Mouse (Mus musculus) embryonic facial prominence, embryonic 13.5 days (tissue): ENCODE results near the gene Cldn22. TPM values are rescaled to one million over a fixed set of nuclear protein-coding genes. Genes with fewer than 3 reads are reported as not detected.

Experiments used
- ATAC-seq: fragments of 200-750 bp; cut with Nextera tagmentation; 2 replicates; pipeline ENCODE4 v1.8.0; 2017; ENCODE audit warnings: low read depth; ENCODE audit not compliant: insufficient number of reproducible peaks, insufficient read depth, low FRiP score, low TSS enrichment
- H3K27ac ChIP-seq: fragments of 300-500 bp; sonication (generic); 2 replicates; pipeline ENCODE4 v1.5.1; 2015; ENCODE audit warnings: moderate library complexity, mild to moderate bottlenecking, inconsistent platforms
- H3K27me3 ChIP-seq: fragments of 300-500 bp; sonication (generic); 2 replicates; pipeline ENCODE4 v1.6.1; 2015; ENCODE audit warnings: mild to moderate bottlenecking, inconsistent platforms
- H3K36me3 ChIP-seq: fragments of 300-500 bp; sonication (generic); 2 replicates; pipeline ENCODE4 v1.6.1; 2015; ENCODE audit warnings: mild to moderate bottlenecking, inconsistent platforms
- H3K4me1 ChIP-seq: fragments of 300-500 bp; sonication (generic); 2 replicates; pipeline ENCODE4 v1.6.1; 2015; ENCODE audit warnings: inconsistent platforms
- H3K4me2 ChIP-seq: fragments of 300-500 bp; sonication (generic); 2 replicates; pipeline ENCODE4 v1.6.1; 2015; ENCODE audit warnings: moderate library complexity, mild to moderate bottlenecking, inconsistent platforms
- H3K4me3 ChIP-seq: fragments of 300-500 bp; sonication (generic); 2 replicates; pipeline ENCODE4 v1.5.1; 2015; ENCODE audit warnings: mild to moderate bottlenecking, inconsistent platforms
- H3K9ac ChIP-seq: fragments of 300-500 bp; sonication (generic); 2 replicates; pipeline ENCODE4 v1.6.1; 2015; ENCODE audit warnings: mild to moderate bottlenecking, inconsistent platforms
- H3K9me3 ChIP-seq: fragments of 300-500 bp; sonication (generic); 2 replicates; pipeline ENCODE4 v1.6.1; 2016; ENCODE audit warnings: inconsistent platforms
- WGBS: fragments of 180-500 bp; shearing (Covaris S2); methylation state at CpG from one replicate; pipeline ENCODE4 v1.1.7; 2015; ENCODE audit warnings: mixed read lengths; 5-methylcytosine and 5-hydroxymethylcytosine counted together
- polyA plus RNA-seq: library from polyadenylated mRNA; unstranded; fragments of >200 nt; fragmentation: Nextera tagmentation; extraction: Ambion mirVana; gene quantifications from 2 replicates; pipeline ENCODE4 v1.2.1, GENCODE M21; 2015

Cldn22 gene
- polyA plus RNA-seq, 1 experiment from 2014 or later, result not detected

- Histone ChIP-seq H3K27me3 (no peaks in the 10 kb centered on the region), H3K27ac (no peak overlapping the region), H3K9me3 (no peaks in the 10 kb centered on the region), H3K4me2 (no peak overlapping the region), H3K4me3 (no peak overlapping the region), H3K36me3 (peaks cover 51% of the 10 kb centered on the region), H3K9ac (no peak overlapping the region), H3K4me1 (peaks cover 16% of the 10 kb centered on the region)
- no peak for ATAC-seq
- 51% methylated on average over 13 of the region's 13 CpGs for WGBS
These were observed 48.3 kb downstream of the Cldn22 start for GRCm38 (mm10) chr8:47872361-47873107.

- no peak overlapping the region for H3K4me2 ChIP-seq
- no peak for ATAC-seq
- WGBS, result 71% methylated on average over 13 of the region's 13 CpGs
- H3K4me3 ChIP-seq, result no peak overlapping the region
- no peak overlapping the region for H3K27ac ChIP-seq
- H3K36me3 ChIP-seq, result peaks cover 49% of the 10 kb centered on the region
- H3K4me1 ChIP-seq, result peaks cover 16% of the 10 kb centered on the region
- H3K27me3 ChIP-seq, result no peaks in the 10 kb centered on the region
- no peak overlapping the region for H3K9ac ChIP-seq
- H3K9me3 ChIP-seq, result no peaks in the 10 kb centered on the region
These were observed 50.4 kb downstream of the Cldn22 start for GRCm38 (mm10) chr8:47874497-47875178.

Other genes starting within 250 kb of the Cldn22 start
- gene Ing2, start 148.9 kb upstream of the Cldn22 start, polyA plus RNA-seq, result 12.3 and 14.9 TPM in 2 replicates
- gene Cdkn2aip, start 110.5 kb upstream of the Cldn22 start, polyA plus RNA-seq, result 26.5 and 27.9 TPM in 2 replicates
- not detected in 2 replicates for gene Cldn24, start 2.3 kb upstream of the Cldn22 start, polyA plus RNA-seq
- gene Wwc2, start 166.4 kb downstream of the Cldn22 start, polyA plus RNA-seq, result 12.5 and 12.9 TPM in 2 replicates